Mouse (Mus musculus) limb, embryonic 14.5 days (tissue): ENCODE measurements at regions not wholly inside any gene's neighbourhood (a gene's known extent, or its start where the extent isn't known, plus 50 kb on each side); places are given as distances from the start of the nearest gene placed in this dataset.

Experiments
- ATAC-seq: fragments of 200-750 bp; cut with Nextera tagmentation; 2 replicates; pipeline ENCODE4 v1.8.0; 2017; ENCODE audit warnings: low read depth, moderate number of reproducible peaks, moderate TSS enrichment; ENCODE audit not compliant: low FRiP score
- DNase-seq: peaks from one replicate; pipeline ENCODE4 v3.0.0-alpha.2; 2015; ENCODE audit warnings: low spot score
- H3K27ac ChIP-seq: fragments of 300-500 bp; sonication (generic); replicated peaks from 2 replicates; pipeline ENCODE4 v1.5.1; 2014; ENCODE audit warnings: low read depth, mild to moderate bottlenecking, low read length, moderate library complexity, mixed read lengths
- H3K27me3 ChIP-seq: fragments of 300-500 bp; sonication (generic); 2 replicates; pipeline ENCODE4 v1.6.1; 2014; ENCODE audit warnings: low read length, mixed read lengths; ENCODE audit not compliant: control insufficient read depth, insufficient read depth
- H3K36me3 ChIP-seq: fragments of 300-500 bp; sonication (generic); 2 replicates; pipeline ENCODE4 v1.6.1; 2014; ENCODE audit warnings: mild to moderate bottlenecking, low read length, moderate library complexity, mixed read lengths; ENCODE audit not compliant: control insufficient read depth, insufficient read depth
- H3K4me1 ChIP-seq: fragments of 300-500 bp; sonication (generic); 2 replicates; pipeline ENCODE4 v1.6.1; 2014; ENCODE audit warnings: antibody characterized with exemption, low read length, mixed read lengths; ENCODE audit not compliant: control insufficient read depth, insufficient read depth
- H3K4me2 ChIP-seq: fragments of 300-500 bp; sonication (generic); replicated peaks from 2 replicates; pipeline ENCODE4 v1.6.1; 2014; ENCODE audit warnings: low read depth, mild to moderate bottlenecking, low read length, moderate library complexity; ENCODE audit not compliant: severe bottlenecking
- H3K4me3 ChIP-seq: fragments of 300-500 bp; sonication (generic); replicated peaks from 2 replicates; pipeline ENCODE4 v1.5.1; 2014; ENCODE audit warnings: low read length
- H3K9ac ChIP-seq: fragments of 300-500 bp; sonication (generic); 2 replicates; pipeline ENCODE4 v1.6.1; 2014; ENCODE audit warnings: mild to moderate bottlenecking, low read depth, low read length, moderate library complexity; ENCODE audit not compliant: severe bottlenecking
- H3K9me3 ChIP-seq: fragments of 300-500 bp; sonication (generic); 2 replicates; pipeline ENCODE4 v1.6.1; 2016; ENCODE audit warnings: low read length; ENCODE audit not compliant: control insufficient read depth
- POLR2A ChIP-seq: fragments of 200-500 bp; IDR thresholded peaks from 2 replicates; pipeline ENCODE4 v1.8.0; 2012; ENCODE audit warnings: inconsistent platforms, mild to moderate bottlenecking, moderate library complexity, borderline replicate concordance; ENCODE audit not compliant: insufficient read depth, insufficient read length; ENCODE audit errors: extremely low read depth
- WGBS: fragments of 180-500 bp; shearing (Covaris S2); extraction: QIAGEN DNeasy Blood & Tissue Kit; methylation state at CpG from one replicate; pipeline ENCODE4 v1.1.7; 2014; 5-methylcytosine and 5-hydroxymethylcytosine counted together

DNA sequence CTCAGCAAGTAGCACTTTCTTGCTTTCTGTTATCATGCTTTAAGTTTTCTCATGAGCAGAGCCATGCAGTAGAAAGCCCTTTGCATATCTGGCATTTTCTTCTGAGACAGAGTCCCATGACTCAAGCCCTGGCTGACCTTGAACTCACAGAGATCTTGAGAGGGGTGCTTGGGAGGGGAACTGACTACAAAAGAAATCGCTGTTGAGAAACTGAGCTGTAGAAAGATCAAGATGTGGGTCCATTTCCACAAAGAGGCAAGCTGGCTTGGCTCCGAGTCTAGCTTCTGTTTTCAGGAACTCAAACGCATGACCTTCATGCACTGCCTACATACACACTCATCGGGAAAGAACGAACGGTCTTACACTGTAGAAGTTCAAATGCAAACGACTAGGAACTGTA lies 278.0 kb upstream of the Jmjd1c start:
- Histone ChIP-seq H3K36me3 (no peaks in the 10 kb centered on the region), H3K4me1 (peaks cover 5% of the 10 kb centered on the region; the same call in 1 of the 2 replicates), H3K4me2 (no peak overlapping the region), H3K9me3 (no peaks in the 10 kb centered on the region), H3K4me3 (no peak overlapping the region), H3K27me3 (no peaks in the 10 kb centered on the region), H3K9ac (no peak overlapping the region), H3K27ac (no peak overlapping the region)
- DNase-seq = no peak
- 78% methylated on average over 7 of the region's 7 CpGs for WGBS
- no peak for TF ChIP-seq POLR2A
- ATAC-seq = no peak

DNA sequence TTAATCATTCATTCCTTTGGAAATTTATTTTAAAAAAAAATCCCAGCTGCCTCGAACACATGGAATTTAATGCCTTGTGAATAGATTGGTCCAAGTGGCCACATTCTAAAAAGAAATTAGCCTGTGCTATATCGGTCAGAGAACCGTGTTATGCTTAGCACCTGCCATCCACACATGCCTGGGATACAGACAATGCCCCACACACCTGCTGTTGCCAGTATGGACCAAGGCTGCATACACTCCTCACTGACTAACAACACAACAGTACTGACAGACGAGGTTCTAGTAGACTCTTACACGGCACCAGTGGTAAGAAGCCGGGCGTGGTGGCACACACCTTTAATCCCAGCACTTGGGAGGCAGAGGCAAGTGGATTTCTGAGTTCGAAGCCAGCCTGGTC lies 276.4 kb upstream of the Jmjd1c start:
- Histone ChIP-seq H3K4me3 (no peak overlapping the region), H3K27me3 (no peaks in the 10 kb centered on the region), H3K27ac (no peak overlapping the region), H3K4me2 (no peak overlapping the region), H3K4me1 (peaks cover 3% of the 10 kb centered on the region; the same call in 1 of the 2 replicates), H3K9ac (no peak overlapping the region), H3K36me3 (no peaks in the 10 kb centered on the region), H3K9me3 (no peaks in the 10 kb centered on the region)
- 79% methylated on average over 8 of the region's 8 CpGs for WGBS
- peak; percentile 76 for ATAC-seq
- no peak for DNase-seq
- no peak for TF ChIP-seq POLR2A

DNA sequence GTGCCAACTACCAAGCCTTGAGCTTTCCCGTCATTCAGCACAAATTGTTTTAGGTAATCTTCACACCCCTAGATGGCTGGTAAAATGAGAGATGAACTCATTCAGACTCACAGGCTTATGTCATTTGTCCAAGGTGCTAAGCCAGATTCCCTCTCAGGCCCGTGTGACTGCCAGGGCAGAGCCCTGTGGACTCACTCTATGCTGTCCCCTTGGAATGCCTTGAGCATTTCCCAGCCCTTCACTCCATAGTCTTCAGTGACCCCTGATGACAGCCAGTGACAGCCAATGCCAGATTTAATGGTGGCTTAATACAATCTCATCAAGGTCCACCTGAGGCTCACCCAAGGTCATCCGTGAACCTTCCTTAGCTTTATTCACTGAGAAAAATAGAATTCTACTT lies 270.2 kb upstream of the Jmjd1c start:
- Histone ChIP-seq H3K4me1 (peaks cover 3% of the 10 kb centered on the region), H3K27ac (no peak overlapping the region), H3K4me2 (no peak overlapping the region), H3K9ac (no peak overlapping the region), H3K9me3 (no peaks in the 10 kb centered on the region), H3K27me3 (no peaks in the 10 kb centered on the region), H3K36me3 (no peaks in the 10 kb centered on the region), H3K4me3 (no peak overlapping the region)
- WGBS = 69% methylated on average over 3 of the region's 3 CpGs
- ATAC-seq = no peak
- TF ChIP-seq POLR2A = no peak
- DNase-seq = no peak

DNA sequence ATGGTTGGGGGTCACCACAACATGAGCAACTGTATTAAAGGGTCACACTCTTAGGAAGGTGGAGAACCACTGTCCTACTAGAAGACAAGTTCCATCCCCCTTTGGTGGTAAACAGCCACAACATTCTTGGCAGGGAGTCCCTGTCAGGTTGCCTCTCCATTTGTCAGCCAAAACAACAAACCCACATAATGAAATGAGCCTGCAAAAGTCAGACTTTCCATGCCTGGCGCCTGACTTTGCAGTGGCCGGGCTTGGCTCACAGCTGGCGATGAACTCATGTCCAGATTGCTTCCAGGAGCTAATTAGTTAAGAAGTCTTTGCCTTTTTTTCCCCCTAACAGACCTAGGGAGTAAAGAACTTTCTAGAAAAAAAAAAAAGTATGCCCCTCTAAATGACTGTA lies 269.6 kb upstream of the Jmjd1c start:
- Histone ChIP-seq H3K9me3 (no peaks in the 10 kb centered on the region), H3K4me1 (peaks cover 3% of the 10 kb centered on the region), H3K4me3 (no peak overlapping the region), H3K27ac (no peak overlapping the region), H3K4me2 (no peak overlapping the region), H3K27me3 (no peaks in the 10 kb centered on the region), H3K9ac (no peak overlapping the region), H3K36me3 (no peaks in the 10 kb centered on the region)
- TF ChIP-seq POLR2A = no peak
- DNase-seq (no peak), ATAC-seq (peak; percentile 26; the same call in 1 of the 2 replicates)
- WGBS = 20% methylated on average over 3 of the region's 3 CpGs

DNA sequence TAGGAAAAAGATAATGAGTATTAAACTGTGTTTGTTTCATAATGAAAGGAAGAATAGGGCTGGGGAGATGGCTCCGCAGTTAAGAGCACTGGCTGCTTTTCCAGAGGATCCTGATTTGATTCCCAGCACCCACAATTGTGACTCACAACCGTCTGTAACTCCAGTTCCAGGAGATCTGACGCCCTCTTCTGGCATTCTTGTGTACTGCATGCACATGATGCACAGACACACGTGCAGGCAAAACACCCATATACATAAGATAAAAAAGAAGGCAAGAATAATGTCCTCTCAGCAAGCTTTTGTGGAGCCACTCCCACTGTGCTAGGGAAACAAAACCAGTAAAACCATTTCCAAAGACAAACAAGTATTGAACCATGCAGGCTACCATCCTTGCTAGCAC lies 261.0 kb upstream of the Jmjd1c start:
- no peaks in the 10 kb centered on the region for H3K36me3 ChIP-seq
- no peak for TF ChIP-seq POLR2A
- no peak for ATAC-seq
- no peaks in the 10 kb centered on the region for H3K9me3 ChIP-seq
- H3K27me3 ChIP-seq = no peaks in the 10 kb centered on the region
- H3K9ac ChIP-seq = no peak overlapping the region
- H3K4me2 ChIP-seq = no peak overlapping the region
- no peaks in the 10 kb centered on the region for H3K4me1 ChIP-seq
- H3K27ac ChIP-seq = no peak overlapping the region
- H3K4me3 ChIP-seq = no peak overlapping the region
- WGBS = 76% methylated on average over 4 of the region's 4 CpGs
- no peak for DNase-seq

DNA sequence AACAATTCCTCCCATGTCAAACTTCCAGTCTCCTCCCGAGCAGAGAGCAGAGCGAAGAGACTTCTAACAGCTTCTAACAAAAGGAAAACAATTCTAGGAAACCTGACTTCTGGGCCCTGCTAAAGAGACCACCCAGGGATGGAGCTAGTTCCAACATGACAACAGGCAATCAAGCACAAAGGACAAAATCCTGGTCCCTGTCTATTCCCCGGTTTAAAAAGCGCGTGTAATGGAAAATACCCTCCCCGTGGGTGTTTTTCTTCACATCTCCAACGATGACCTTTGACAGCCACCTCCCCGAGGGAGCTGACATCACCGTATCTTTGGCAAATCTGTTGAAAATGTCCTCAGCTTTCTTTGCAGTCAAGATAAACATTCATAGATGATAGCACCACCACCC lies 256.9 kb upstream of the Jmjd1c start:
- no peak overlapping the region for H3K4me2 ChIP-seq
- no peaks in the 10 kb centered on the region for H3K36me3 ChIP-seq
- no peaks in the 10 kb centered on the region for H3K27me3 ChIP-seq
- H3K4me3 ChIP-seq = no peak overlapping the region
- no peak overlapping the region for H3K9ac ChIP-seq
- WGBS = 67% methylated on average over 9 of the region's 9 CpGs
- TF ChIP-seq POLR2A = no peak
- H3K4me1 ChIP-seq = no peaks in the 10 kb centered on the region
- no peak overlapping the region for H3K27ac ChIP-seq
- ATAC-seq (no peak), DNase-seq (no peak)
- H3K9me3 ChIP-seq = no peaks in the 10 kb centered on the region
